Mouse (Mus musculus) ovary, postnatal 36 days (tissue): ENCODE results near the gene Col6a4.

Experiments
- DNase-seq: peaks from one replicate; pipeline ENCODE4 v3.0.0; 2022; ENCODE audit warnings: low spot score, mixed read lengths

Gene Col6a4

GRCm38 (mm10) chr9:106096683-106097082 is at the start of gene Col6a4:
Gene Col6a4, minus strand, starts transcription at chr9:106096783.
- peak; percentile 23 for DNase-seq

DNA sequence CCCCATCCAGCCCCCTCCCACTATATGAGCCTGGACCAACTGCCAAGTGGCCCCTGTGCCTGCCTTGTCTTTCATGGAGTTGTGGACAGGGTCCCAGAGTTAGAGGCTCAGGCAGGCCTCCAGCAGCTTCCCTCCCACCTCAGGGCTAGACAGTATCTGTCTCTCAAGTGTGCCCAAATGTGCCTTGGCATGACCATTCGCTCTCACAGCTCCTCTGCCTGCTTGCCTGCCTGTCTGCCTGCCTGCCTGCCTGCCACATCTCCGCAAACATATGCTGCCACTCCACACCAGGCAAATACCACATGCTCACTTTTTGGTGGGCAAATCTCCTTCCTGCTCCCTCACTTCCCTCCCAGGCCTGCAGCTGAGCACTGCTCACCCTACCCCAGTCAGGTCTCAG is 49.0 kb upstream of the Col6a4 start:
- DNase-seq = no peak

- no peak for DNase-seq
These were observed 47.6 kb upstream of the Col6a4 start for GRCm38 (mm10) chr9:106144176-106144575.

GRCm38 (mm10) chr9:106141955-106142354 is 45.4 kb upstream of the Col6a4 start:
- no peak for DNase-seq

DNA sequence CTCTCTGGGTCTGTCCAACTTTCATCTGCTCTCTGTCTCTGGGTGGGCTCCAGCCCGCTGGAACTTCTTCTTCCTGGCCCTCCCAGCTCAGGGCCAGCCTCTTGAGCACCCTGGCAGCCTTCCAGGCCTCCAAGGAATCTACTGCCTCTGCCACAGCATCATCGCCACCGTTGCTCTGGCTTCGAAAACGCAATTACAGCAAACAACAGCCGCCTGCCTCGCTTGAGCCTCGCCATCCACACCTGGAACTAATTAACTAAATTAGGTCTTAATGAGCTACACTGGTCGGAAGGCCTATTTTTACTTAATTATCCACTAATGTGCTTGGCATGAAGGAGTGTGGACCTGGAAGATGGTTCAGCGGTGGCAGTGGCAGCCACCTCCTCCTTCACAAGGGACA is 43.2 kb upstream of the Col6a4 start:
- DNase-seq = no peak

GRCm38 (mm10) chr9:106137671-106138216 is 41.2 kb upstream of the Col6a4 start:
- no peak for DNase-seq

DNA sequence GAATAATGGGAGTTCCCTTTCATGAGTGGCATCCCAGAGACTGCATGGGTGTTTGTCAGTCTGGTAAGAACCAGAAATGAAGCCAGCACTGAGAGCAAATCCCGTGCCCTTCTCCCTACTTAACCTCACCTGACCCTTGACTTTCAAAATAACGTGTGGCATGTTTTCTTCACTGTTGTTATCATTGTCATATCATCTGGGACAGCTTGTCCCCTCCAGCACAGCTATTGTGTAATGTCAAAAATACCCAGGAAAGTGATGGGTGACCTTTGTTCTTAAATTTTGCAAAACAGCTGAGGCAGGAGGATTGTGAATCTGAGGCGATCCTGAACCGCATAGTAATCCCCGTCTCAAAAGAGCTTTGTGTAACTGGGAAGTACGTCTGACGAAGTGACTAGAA is 33.7 kb upstream of the Col6a4 start:
- DNase-seq = no peak

GRCm38 (mm10) chr9:106129072-106129471 is 32.5 kb upstream of the Col6a4 start:
- no peak for DNase-seq

- no peak for DNase-seq
These were observed 30.2 kb upstream of the Col6a4 start for GRCm38 (mm10) chr9:106126786-106127251.

DNA sequence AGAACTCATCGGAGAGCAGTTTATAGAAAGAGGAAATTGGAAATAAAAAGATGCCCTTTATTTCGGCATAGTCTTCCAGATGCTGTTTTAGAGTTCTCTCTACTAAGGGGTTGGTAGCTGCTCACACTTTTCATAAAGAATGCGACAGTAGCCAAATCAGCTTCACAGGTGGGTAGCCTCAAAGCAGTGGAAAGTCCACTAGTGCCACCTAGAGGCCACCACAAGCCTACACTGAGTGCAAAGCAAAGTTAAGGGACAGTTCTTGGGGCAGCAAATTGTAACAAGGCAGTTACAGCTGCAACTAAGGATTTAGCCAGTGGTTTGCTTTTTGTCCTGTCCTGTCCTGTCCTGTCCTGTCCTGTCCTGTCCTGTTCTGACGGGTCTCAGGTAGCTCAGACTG is 27.0 kb upstream of the Col6a4 start:
- no peak for DNase-seq

- DNase-seq = no peak
These were observed 22.5 kb upstream of the Col6a4 start for GRCm38 (mm10) chr9:106119075-106119474.

DNA sequence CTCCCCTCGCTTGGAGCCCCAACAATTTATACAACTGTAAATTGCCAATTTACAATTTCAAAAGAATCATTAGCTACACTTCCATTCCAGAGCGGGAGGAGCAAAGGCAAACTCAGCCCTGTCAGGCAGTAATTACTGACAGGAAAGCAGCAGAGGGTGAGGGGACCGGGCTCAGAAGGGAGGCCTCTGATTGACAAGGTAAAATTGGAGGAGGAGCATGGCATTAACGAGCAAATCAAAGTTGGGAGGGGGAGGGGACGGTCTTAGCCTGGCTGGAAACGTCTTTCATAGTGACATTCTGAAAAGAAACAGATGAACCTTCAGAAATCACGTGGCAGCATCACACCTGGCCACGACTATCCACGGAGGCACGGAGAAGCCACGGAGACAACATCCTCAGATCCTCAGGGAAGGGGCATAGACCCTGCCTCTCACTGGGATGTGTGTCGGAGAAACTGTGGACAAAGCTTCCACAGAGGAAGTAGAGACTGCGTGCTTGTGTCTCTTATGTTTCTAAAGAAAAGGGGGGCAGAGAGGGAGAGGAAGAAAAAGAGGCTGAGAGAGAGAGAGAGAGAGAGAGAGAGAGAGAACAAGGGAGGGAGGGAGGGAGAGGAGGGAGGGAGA is 19.3 kb upstream of the Col6a4 start:
- DNase-seq = no peak

GRCm38 (mm10) chr9:106112770-106113423 is 16.3 kb upstream of the Col6a4 start:
- peak; percentile 71 for DNase-seq

- no peak for DNase-seq
These were observed 9.7 kb upstream of the Col6a4 start for GRCm38 (mm10) chr9:106106241-106106640.

DNA sequence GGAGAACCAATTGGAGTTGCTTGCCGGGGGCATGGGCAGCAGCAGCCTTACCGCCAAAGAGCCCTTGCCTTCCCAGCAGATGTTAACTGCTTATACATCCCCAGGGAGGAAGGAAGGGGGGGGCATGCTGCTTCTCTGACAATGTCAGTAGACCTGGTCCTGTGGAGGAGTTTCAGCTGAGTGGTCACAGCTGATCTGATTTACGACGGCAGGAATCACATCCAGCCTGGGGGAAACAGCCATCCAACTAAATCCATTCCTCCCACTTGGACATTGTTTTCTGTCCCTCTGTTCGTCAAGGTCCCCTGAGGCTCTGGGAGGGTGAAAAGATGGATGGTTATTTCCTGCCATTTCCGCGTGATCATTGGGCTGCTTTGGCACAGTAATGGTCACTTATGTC is 7.8 kb upstream of the Col6a4 start:
- no peak for DNase-seq

GRCm38 (mm10) chr9:106101166-106101565 is 4.6 kb upstream of the Col6a4 start:
- no peak for DNase-seq

- DNase-seq = no peak
These were observed 3.7 kb upstream of the Col6a4 start for GRCm38 (mm10) chr9:106100262-106100661.

- no peak for DNase-seq
These were observed 2.9 kb upstream of the Col6a4 start for GRCm38 (mm10) chr9:106099379-106100021.

DNA sequence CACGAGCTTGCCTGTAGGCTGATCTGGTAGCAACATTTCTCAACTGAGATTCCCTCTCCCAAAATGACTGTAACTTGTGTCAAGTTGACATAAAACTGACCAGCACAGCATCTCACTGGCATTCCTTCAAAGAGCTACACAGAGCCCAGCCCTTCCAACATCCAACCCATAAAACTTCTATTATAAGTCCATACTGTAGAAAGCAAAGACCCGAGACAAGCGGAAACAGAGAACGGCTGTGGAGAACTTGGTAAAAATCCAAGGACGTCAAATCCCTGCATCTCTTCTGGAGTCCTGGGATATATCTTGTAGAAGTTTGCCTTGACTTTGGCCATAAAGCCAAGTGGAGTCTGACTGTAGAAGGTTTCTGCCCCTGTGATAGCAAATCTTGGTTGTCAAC is 15.1 kb downstream of the Col6a4 start:
- DNase-seq = no peak

DNA sequence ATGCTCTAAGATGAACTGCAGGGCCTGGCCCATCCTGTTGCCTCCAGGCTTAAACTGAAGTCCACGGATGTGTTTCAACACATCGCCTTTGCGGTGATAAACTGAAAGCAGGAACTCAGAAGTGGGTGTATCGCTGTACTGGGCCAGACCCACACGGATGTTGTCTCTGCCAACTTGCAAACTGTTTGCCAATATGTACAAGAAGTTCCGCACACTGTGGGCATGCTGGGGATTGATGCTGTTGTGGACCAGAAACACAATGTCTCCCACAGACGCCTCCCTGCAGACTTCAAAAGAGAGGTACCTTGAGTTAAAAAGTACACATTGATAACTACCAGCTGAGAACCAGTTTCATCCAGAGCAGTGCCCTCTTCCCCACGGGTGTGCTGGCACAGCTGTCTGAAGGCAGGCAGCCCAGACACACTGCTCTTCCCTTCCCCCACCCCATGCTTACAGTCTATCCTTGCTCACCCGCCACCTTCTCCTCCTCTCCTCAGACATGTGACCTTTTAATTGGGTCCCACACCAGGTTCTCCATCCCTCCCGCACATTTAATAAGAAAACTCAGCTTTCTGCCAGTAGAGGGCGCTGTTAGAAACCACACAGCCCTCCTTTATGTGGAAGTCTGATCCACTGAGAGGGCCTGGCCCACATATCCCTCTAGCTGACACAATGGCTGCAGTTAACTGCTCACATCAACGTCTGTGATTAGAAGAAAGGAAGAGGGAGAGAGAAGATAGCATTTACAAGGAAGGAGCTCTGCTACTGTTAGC is 16.1 kb downstream of the Col6a4 start:
- no peak for DNase-seq

GRCm38 (mm10) chr9:106077953-106078352 is 18.6 kb downstream of the Col6a4 start:
- no peak for DNase-seq

- DNase-seq = no peak
These were observed 20.3 kb downstream of the Col6a4 start for GRCm38 (mm10) chr9:106076234-106076633.
